Mouse (Mus musculus): ENCODE data around the gene Efcab11. TPM values are rescaled to one million over a fixed set of nuclear protein-coding genes. Genes with fewer than 3 reads are reported as not detected.
A peak's percentile ranks its signal among the peaks of the same experiment; 100 is the strongest.

The Efcab11 gene
- polyA plus RNA-seq, 1 experiment, result 0.20 TPM

- TF ChIP-seq CTCF (IDR thresholded peaks at IDR 0.05; ENCODE audit: extremely low read depth, insufficient read length, insufficient replicate concordance, low read depth, low read length) (peak; percentile 14; the same call in 1 of the 2 replicates), POLR2A (IDR thresholded peaks at IDR 0.05; ENCODE audit: low read depth, low read length) (no peak)
- Histone ChIP-seq H3K27me3 (ENCODE audit: control insufficient read depth, insufficient read depth, low read length) (no peaks in the 10 kb centered on the region), H3K4me1 (ENCODE audit: control insufficient read depth, insufficient read depth, insufficient read length, low read length) (no peaks in the 10 kb centered on the region), H3K4me3 (ENCODE audit: low read depth, low read length) (no peak overlapping the region), H3K27ac (ENCODE audit: insufficient read depth, low read depth, low read length) (no peak overlapping the region), H3K36me3 (ENCODE audit: control insufficient read depth, insufficient read depth, low read length) (no peaks in the 10 kb centered on the region)
- WGBS, result 74% methylated on average over 1 of the region's 3 CpGs
Measured at GRCm38 (mm10) chr12:99899991-99900390, 15.8 kb upstream of the Efcab11 start.

GRCm38 (mm10) chr12:99898248-99898870 lies 14.1 kb upstream of the Efcab11 start:
- TF ChIP-seq POLR2A (IDR thresholded peaks at IDR 0.05; ENCODE audit: low read depth, low read length) (no peak), CTCF (IDR thresholded peaks at IDR 0.05; ENCODE audit: extremely low read depth, insufficient read length, insufficient replicate concordance, low read depth, low read length) (no peak)
- no peak overlapping the region for H3K4me3 ChIP-seq (ENCODE audit: low read depth, low read length)
- H3K4me1 ChIP-seq (ENCODE audit: control insufficient read depth, insufficient read depth, insufficient read length, low read length), result no peaks in the 10 kb centered on the region
- WGBS, result 89% methylated on average over 16 of the region's 16 CpGs
- H3K36me3 ChIP-seq (ENCODE audit: control insufficient read depth, insufficient read depth, low read length), result no peaks in the 10 kb centered on the region
- no peak overlapping the region for H3K27ac ChIP-seq (ENCODE audit: insufficient read depth, low read depth, low read length)
- no peaks in the 10 kb centered on the region for H3K27me3 ChIP-seq (ENCODE audit: control insufficient read depth, insufficient read depth, low read length)

GRCm38 (mm10) chr12:99897846-99898245 lies 13.6 kb upstream of the Efcab11 start:
- H3K36me3 ChIP-seq (ENCODE audit: control insufficient read depth, insufficient read depth, low read length), result no peaks in the 10 kb centered on the region
- 81% methylated on average over 4 of the region's 4 CpGs for WGBS
- no peaks in the 10 kb centered on the region for H3K27me3 ChIP-seq (ENCODE audit: control insufficient read depth, insufficient read depth, low read length)
- no peak for TF ChIP-seq POLR2A (IDR thresholded peaks at IDR 0.05; ENCODE audit: low read depth, low read length)
- TF ChIP-seq CTCF (IDR thresholded peaks at IDR 0.05; ENCODE audit: extremely low read depth, insufficient read length, insufficient replicate concordance, low read depth, low read length), result no peak
- H3K27ac ChIP-seq (ENCODE audit: insufficient read depth, low read depth, low read length), result no peak overlapping the region
- no peaks in the 10 kb centered on the region for H3K4me1 ChIP-seq (ENCODE audit: control insufficient read depth, insufficient read depth, insufficient read length, low read length)
- no peak overlapping the region for H3K4me3 ChIP-seq (ENCODE audit: low read depth, low read length)

- Histone ChIP-seq H3K4me3 (ENCODE audit: low read depth, low read length) (peak overlapping the region; percentile 85), H3K4me1 (ENCODE audit: control insufficient read depth, insufficient read depth, insufficient read length, low read length) (peaks cover 3% of the 10 kb centered on the region; the same call in 1 of the 2 replicates), H3K27ac (ENCODE audit: insufficient read depth, low read depth, low read length) (no peak overlapping the region), H3K27me3 (ENCODE audit: control insufficient read depth, insufficient read depth, low read length) (no peaks in the 10 kb centered on the region), H3K36me3 (ENCODE audit: control insufficient read depth, insufficient read depth, low read length) (no peaks in the 10 kb centered on the region)
- 59% methylated on average over 8 of the region's 8 CpGs for WGBS
- TF ChIP-seq CTCF (IDR thresholded peaks at IDR 0.05; ENCODE audit: extremely low read depth, insufficient read length, insufficient replicate concordance, low read depth, low read length) (no peak), POLR2A (IDR thresholded peaks at IDR 0.05; ENCODE audit: low read depth, low read length) (no peak)
Measured at GRCm38 (mm10) chr12:99885282-99885901, 1.2 kb upstream of the Efcab11 start.

GRCm38 (mm10) chr12:99883713-99884105 lies 530 bp downstream of the Efcab11 start:
- Histone ChIP-seq H3K4me1 (ENCODE audit: control insufficient read depth, insufficient read depth, insufficient read length, low read length) (peaks cover 3% of the 10 kb centered on the region; the same call in 1 of the 2 replicates), H3K36me3 (ENCODE audit: control insufficient read depth, insufficient read depth, low read length) (no peaks in the 10 kb centered on the region), H3K27me3 (ENCODE audit: control insufficient read depth, insufficient read depth, low read length) (no peaks in the 10 kb centered on the region), H3K4me3 (ENCODE audit: low read depth, low read length) (peak overlapping the region; percentile 85; the same call in 1 of the 2 replicates), H3K27ac (ENCODE audit: insufficient read depth, low read depth, low read length) (peak overlapping the region; percentile 64)
- TF ChIP-seq CTCF (IDR thresholded peaks at IDR 0.05; ENCODE audit: extremely low read depth, insufficient read length, insufficient replicate concordance, low read depth, low read length) (no peak), POLR2A (IDR thresholded peaks at IDR 0.05; ENCODE audit: low read depth, low read length) (no peak)
- under 1% methylated on average over 11 of the region's 11 CpGs for WGBS

- peaks cover 3% of the 10 kb centered on the region; the same call in 1 of the 2 replicates for H3K4me1 ChIP-seq (ENCODE audit: control insufficient read depth, insufficient read depth, insufficient read length, low read length)
- H3K4me3 ChIP-seq (ENCODE audit: low read depth, low read length), result peak overlapping the region; percentile 69
- WGBS, result under 1% methylated on average over 38 of the region's 38 CpGs
- H3K27me3 ChIP-seq (ENCODE audit: control insufficient read depth, insufficient read depth, low read length), result no peaks in the 10 kb centered on the region
- TF ChIP-seq POLR2A (IDR thresholded peaks at IDR 0.05; ENCODE audit: low read depth, low read length) (peak; percentile 25; the same call in 1 of the 2 replicates), CTCF (IDR thresholded peaks at IDR 0.05; ENCODE audit: extremely low read depth, insufficient read length, insufficient replicate concordance, low read depth, low read length) (no peak)
- H3K36me3 ChIP-seq (ENCODE audit: control insufficient read depth, insufficient read depth, low read length), result no peaks in the 10 kb centered on the region
- H3K27ac ChIP-seq (ENCODE audit: insufficient read depth, low read depth, low read length), result no peak overlapping the region; the same call in 1 of the 2 replicates
Measured at GRCm38 (mm10) chr12:99883000-99883712, 1.1 kb downstream of the Efcab11 start.

GRCm38 (mm10) chr12:99874609-99875008 lies 9.6 kb downstream of the Efcab11 start:
- Histone ChIP-seq H3K36me3 (ENCODE audit: control insufficient read depth, insufficient read depth, low read length) (no peaks in the 10 kb centered on the region), H3K27ac (ENCODE audit: insufficient read depth, low read depth, low read length) (no peak overlapping the region), H3K4me1 (ENCODE audit: control insufficient read depth, insufficient read depth, insufficient read length, low read length) (peaks cover 3% of the 10 kb centered on the region; the same call in 1 of the 2 replicates), H3K27me3 (ENCODE audit: control insufficient read depth, insufficient read depth, low read length) (no peaks in the 10 kb centered on the region), H3K4me3 (ENCODE audit: low read depth, low read length) (no peak overlapping the region)
- WGBS, result 74% methylated on average over 6 of the region's 6 CpGs
- TF ChIP-seq POLR2A (IDR thresholded peaks at IDR 0.05; ENCODE audit: low read depth, low read length) (no peak), CTCF (IDR thresholded peaks at IDR 0.05; ENCODE audit: extremely low read depth, insufficient read length, insufficient replicate concordance, low read depth, low read length) (no peak)

Measured in small intestine, adult 2 months (tissue).